Mouse (Mus musculus): ENCODE data around the gene Slc44a5. TPM values are rescaled to one million over a fixed set of nuclear protein-coding genes. Genes with fewer than 3 reads are reported as not detected.

Gene Slc44a5
- polyA plus RNA-seq, 1 experiment from 2014 or later, result 1.4 TPM

DNA sequence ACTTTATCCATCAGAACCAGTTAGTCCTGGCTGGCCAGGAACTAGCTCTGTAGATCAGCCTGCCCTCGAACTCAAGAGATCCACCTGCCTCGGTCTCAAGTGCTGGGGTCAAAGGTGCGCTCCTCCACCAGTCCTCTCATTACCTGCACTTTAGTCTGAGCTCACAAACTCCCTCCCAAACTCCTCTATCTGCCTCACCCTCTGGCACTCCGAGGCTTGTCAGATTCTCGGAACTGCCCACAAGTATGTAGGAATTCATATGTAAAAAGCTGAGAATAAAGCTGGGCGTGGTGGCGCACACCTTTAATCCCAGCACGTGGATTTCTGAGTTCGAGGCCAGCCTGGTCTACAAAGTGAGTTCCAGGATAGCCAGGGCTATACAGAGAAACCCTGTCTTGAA, 32.8 kb upstream of the Slc44a5 start:
- 75% methylated on average over 9 of the region's 9 CpGs for WGBS

DNA sequence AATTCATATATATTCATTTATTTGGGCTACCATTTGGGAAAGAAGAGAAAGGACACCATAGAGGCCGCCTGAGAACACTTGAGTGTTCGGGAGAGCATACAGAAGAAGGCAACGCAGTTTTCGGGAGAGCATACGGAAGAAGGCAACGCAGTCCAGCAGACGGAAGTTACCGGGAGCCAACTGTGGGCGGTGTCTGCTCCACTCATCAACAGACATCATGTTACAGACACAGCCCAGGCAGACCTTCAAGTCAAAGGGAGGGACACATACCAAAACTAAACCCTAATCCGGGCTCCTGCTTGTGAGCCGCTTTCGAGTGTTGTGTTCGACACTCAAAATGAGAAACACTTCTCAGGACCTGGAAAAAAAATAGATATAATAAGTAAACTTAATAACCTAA, 31.6 kb upstream of the Slc44a5 start:
- WGBS, result 79% methylated on average over 13 of the region's 13 CpGs
- Histone ChIP-seq H3K9ac (ENCODE audit: low read length) (no peak overlapping the region), H3K4me2 (ENCODE audit: low read length) (no peak overlapping the region), H3K4me3 (ENCODE audit: control insufficient read depth in 1 of 2, insufficient read depth in 1 of 2, low read depth in 1 of 2, low read length in 2 of 2) (no peak overlapping the region), H3K27me3 (ENCODE audit: control insufficient read depth, insufficient read depth, low read length) (no peaks in the 10 kb centered on the region), H3K9me3 (ENCODE audit: control insufficient read depth, low read length) (no peaks in the 10 kb centered on the region), H3K27ac (replicated peaks in 1 of 2; ENCODE audit: control insufficient read depth in 1 of 2, insufficient read depth in 1 of 2, low read depth in 2 of 2, low read length in 2 of 2) (no peak overlapping the region), H3K4me1 (ENCODE audit: control insufficient read depth in 2 of 2, insufficient read depth in 2 of 2, low read length in 2 of 2) (peaks cover 4 to 26% of the 10 kb centered on the region in 2 experiments), H3K36me3 (ENCODE audit: control insufficient read depth, insufficient read depth, low read length) (peaks cover 53% of the 10 kb centered on the region)
- ATAC-seq (ENCODE audit: insufficient number of reproducible peaks, insufficient read depth, low FRiP score, low read depth), result no peak

More for the DNA sequence above, 32.8 kb upstream of the Slc44a5 start:
- no peaks in the 10 kb centered on the region for H3K9me3 ChIP-seq (ENCODE audit: control insufficient read depth, low read length)
- H3K36me3 ChIP-seq (ENCODE audit: control insufficient read depth, insufficient read depth, low read length), result peaks cover 61% of the 10 kb centered on the region
- H3K4me3 ChIP-seq (ENCODE audit: control insufficient read depth in 1 of 2, insufficient read depth in 1 of 2, low read depth in 1 of 2, low read length in 2 of 2), result no peak overlapping the region
- H3K4me1 ChIP-seq (ENCODE audit: control insufficient read depth in 2 of 2, insufficient read depth in 2 of 2, low read length in 2 of 2), result peaks cover 9 to 27% of the 10 kb centered on the region in 2 experiments
- no peak overlapping the region for H3K4me2 ChIP-seq (ENCODE audit: low read length)
- ATAC-seq (ENCODE audit: insufficient number of reproducible peaks, insufficient read depth, low FRiP score, low read depth), result no peak
- H3K27me3 ChIP-seq (ENCODE audit: control insufficient read depth, insufficient read depth, low read length), result no peaks in the 10 kb centered on the region
- H3K27ac ChIP-seq (replicated peaks in 1 of 2; ENCODE audit: control insufficient read depth in 1 of 2, insufficient read depth in 1 of 2, low read depth in 2 of 2, low read length in 2 of 2), result no peak overlapping the region
- H3K9ac ChIP-seq (ENCODE audit: low read length), result no peak overlapping the region

DNA sequence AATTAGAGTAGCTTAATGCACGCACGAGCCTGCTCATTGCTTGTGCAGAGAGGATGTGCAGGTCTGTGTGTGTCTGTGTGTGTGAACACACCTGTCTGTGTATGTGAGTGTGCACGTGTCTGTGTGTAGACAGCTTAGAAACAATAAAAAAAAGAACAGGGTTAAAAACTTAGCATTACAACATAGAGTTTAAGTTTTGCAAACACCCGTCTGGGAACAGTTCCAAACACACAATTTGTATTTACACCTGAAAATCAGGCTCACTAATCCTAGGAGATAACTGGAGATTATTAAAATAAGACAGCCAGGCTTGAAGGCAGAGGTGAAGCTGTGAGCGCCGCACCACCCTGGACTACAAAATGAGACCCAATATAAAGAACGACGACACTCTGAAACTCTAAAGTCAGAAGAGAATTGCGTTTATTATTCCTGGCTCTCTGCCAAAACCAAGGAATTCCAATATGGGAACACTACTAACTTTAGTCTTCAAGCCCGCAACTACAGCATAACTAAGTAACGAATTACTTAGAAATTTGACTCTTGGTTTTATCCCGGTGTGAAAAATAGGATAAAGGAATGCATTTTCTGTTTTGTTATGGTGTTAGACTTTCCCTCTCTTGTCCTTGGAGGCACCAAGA, 30.1 kb upstream of the Slc44a5 start:
- H3K4me2 ChIP-seq (ENCODE audit: low read length), result peak overlapping the region; percentile 78
- WGBS, result 27% methylated on average over 12 of the region's 12 CpGs
- H3K4me1 ChIP-seq (ENCODE audit: control insufficient read depth in 2 of 2, insufficient read depth in 2 of 2, low read length in 2 of 2), result peaks cover 4 to 26% of the 10 kb centered on the region in 2 experiments
- peak overlapping the region; percentile 37 to 90; a peak in 3 of 4 replicates for H3K27ac ChIP-seq (replicated peaks in 1 of 2; ENCODE audit: control insufficient read depth in 1 of 2, insufficient read depth in 1 of 2, low read depth in 2 of 2, low read length in 2 of 2)
- no peak for ATAC-seq (ENCODE audit: insufficient number of reproducible peaks, insufficient read depth, low FRiP score, low read depth)
- peak overlapping the region; percentile 90 for H3K9ac ChIP-seq (ENCODE audit: low read length)
- no peaks in the 10 kb centered on the region for H3K27me3 ChIP-seq (ENCODE audit: control insufficient read depth, insufficient read depth, low read length)
- peak overlapping the region; percentile 34 to 76 for H3K4me3 ChIP-seq (ENCODE audit: control insufficient read depth in 1 of 2, insufficient read depth in 1 of 2, low read depth in 1 of 2, low read length in 2 of 2)
- H3K9me3 ChIP-seq (ENCODE audit: control insufficient read depth, low read length), result no peaks in the 10 kb centered on the region
- H3K36me3 ChIP-seq (ENCODE audit: control insufficient read depth, insufficient read depth, low read length), result peaks cover 38% of the 10 kb centered on the region

DNA sequence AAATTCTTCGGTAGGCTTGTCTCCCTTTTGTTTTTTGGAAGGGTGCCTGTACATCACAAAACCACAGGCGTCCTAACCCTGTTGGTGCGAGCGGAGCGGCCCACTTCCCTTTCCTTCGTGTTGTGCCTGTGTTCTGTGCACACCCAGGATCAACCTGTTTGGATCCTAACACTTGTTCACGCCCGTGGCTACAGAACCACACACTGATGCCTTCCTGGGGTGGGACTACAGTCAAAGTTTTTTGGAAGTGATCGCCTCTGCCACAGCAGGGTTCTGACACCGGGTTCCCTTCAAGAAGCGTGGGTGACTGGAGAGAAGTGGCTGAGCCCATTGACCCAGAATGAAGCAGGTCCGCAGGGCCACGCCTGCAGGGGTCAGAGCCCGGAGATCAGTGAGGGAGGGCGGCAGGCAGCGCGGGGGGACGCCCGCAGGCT, 29.3 kb upstream of the Slc44a5 start:
- ATAC-seq (ENCODE audit: insufficient number of reproducible peaks, insufficient read depth, low FRiP score, low read depth), result peak; percentile 32
- H3K9ac ChIP-seq (ENCODE audit: low read length), result peak overlapping the region; percentile 90
- peaks cover 30% of the 10 kb centered on the region for H3K36me3 ChIP-seq (ENCODE audit: control insufficient read depth, insufficient read depth, low read length)
- H3K4me1 ChIP-seq (ENCODE audit: control insufficient read depth in 2 of 2, insufficient read depth in 2 of 2, low read length in 2 of 2), result peaks cover 4 to 26% of the 10 kb centered on the region in 2 experiments
- peak overlapping the region; percentile 76 to 85 for H3K4me3 ChIP-seq (ENCODE audit: control insufficient read depth in 1 of 2, insufficient read depth in 1 of 2, low read depth in 1 of 2, low read length in 2 of 2)
- WGBS, result 0% methylated on average over 19 of the region's 19 CpGs
- H3K4me2 ChIP-seq (ENCODE audit: low read length), result peak overlapping the region; percentile 78
- no peaks in the 10 kb centered on the region for H3K27me3 ChIP-seq (ENCODE audit: control insufficient read depth, insufficient read depth, low read length)
- H3K9me3 ChIP-seq (ENCODE audit: control insufficient read depth, low read length), result no peaks in the 10 kb centered on the region
- H3K27ac ChIP-seq (replicated peaks in 1 of 2; ENCODE audit: control insufficient read depth in 1 of 2, insufficient read depth in 1 of 2, low read depth in 2 of 2, low read length in 2 of 2), result peak overlapping the region; percentile 90 to 96

DNA sequence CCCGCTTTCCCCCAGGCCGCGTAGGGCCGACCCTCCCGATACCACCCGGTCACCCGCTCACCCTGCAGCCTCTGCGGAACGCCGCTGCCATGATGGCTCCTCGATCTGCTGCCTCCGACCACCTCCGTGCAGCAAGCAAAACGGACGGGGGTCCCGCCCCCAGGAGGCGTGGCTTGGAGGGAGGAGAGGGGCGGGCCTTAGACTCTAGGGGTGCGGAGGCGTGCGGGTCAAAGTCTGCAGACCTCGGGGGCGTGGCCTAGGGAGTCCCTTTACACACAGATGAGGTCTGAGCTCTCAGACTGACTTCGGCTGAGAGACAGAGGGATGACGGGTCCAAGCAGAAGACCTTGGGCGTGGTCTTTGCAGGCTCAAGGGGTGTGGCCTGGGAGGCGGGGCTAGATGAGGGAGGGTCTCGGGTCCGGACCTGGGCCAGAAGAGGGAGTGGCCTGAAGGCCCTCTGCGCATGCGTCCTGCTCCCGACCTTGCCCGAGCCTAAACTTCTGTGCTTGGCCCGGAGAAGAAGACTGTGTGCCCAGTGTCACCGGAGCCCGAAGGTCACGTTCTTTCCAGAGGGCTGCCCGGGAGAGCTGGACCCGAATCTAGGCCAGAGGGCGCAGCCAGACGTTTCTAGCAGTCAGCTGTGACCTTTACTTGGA, 28.8 kb upstream of the Slc44a5 start, which contains the start of gene Acadm:
TSS of gene Acadm (minus strand) at position 298 of the 656 bp plus-strand sequence.
- H3K4me1 ChIP-seq (ENCODE audit: control insufficient read depth in 2 of 2, insufficient read depth in 2 of 2, low read length in 2 of 2), result peaks cover 4 to 26% of the 10 kb centered on the region in 2 experiments
- peak within 1 kb of the TSS; percentile 78 for H3K4me2 ChIP-seq (ENCODE audit: low read length)
- H3K27me3 ChIP-seq (ENCODE audit: control insufficient read depth, insufficient read depth, low read length), result no peaks in the 10 kb centered on the region
- H3K36me3 ChIP-seq (ENCODE audit: control insufficient read depth, insufficient read depth, low read length), result peaks cover 24% of the 10 kb centered on the region
- peak; percentile 95 for ATAC-seq (ENCODE audit: insufficient number of reproducible peaks, insufficient read depth, low FRiP score, low read depth)
- peak within 1 kb of the TSS; percentile 90 for H3K9ac ChIP-seq (ENCODE audit: low read length)
- peak within 1 kb of the TSS; percentile 76 to 85 for H3K4me3 ChIP-seq (ENCODE audit: control insufficient read depth in 1 of 2, insufficient read depth in 1 of 2, low read depth in 1 of 2, low read length in 2 of 2)
- WGBS, result 0% methylated on average over 40 of the region's 41 CpGs
- H3K27ac ChIP-seq (replicated peaks in 1 of 2; ENCODE audit: control insufficient read depth in 1 of 2, insufficient read depth in 1 of 2, low read depth in 2 of 2, low read length in 2 of 2), result peak within 1 kb of the TSS; percentile 90 to 96
- H3K9me3 ChIP-seq (ENCODE audit: control insufficient read depth, low read length), result no peaks in the 10 kb centered on the region

DNA sequence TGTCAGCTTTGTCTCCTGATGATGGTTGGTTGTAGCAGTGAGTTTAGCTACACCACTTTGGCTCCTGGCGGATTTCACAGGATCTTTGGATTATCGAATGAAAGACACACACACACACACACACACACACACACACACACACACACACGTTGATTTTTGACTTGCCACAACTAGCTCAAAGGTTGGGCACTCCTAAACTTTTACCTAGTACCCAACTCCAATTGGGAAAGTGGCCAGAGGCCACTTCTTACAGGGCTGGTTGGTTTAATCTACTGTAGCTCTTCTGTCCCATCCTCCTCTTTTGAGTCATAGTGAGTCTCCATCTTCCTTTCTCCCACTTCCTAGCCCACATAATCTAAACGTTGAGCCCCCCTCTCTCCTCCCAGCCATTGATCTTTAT, 26.0 kb upstream of the Slc44a5 start:
- no peak for ATAC-seq (ENCODE audit: insufficient number of reproducible peaks, insufficient read depth, low FRiP score, low read depth)
- WGBS, result 62% methylated on average over 4 of the region's 4 CpGs

DNA sequence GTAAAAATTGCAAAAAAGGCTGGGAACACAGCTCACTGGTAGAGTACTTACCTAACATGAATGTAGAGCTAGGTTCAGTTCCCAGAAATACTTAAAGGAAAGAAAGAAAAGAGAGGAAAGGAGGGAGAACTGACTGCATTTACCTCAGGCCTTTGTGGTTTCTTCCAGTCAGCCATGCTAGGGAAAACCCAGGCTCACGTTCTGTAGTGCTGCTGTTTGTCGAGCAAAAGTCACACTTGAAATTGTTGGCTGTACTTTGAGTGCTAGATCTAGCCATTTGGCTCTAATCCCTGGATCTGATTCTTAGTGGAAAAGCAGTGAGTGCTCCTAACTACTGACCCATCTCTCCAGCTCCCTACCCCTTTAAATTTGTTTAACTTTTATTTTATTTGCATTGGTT, 25.1 kb upstream of the Slc44a5 start:
- Histone ChIP-seq H3K36me3 (ENCODE audit: control insufficient read depth, insufficient read depth, low read length) (no peaks in the 10 kb centered on the region), H3K27me3 (ENCODE audit: control insufficient read depth, insufficient read depth, low read length) (no peaks in the 10 kb centered on the region), H3K9ac (ENCODE audit: low read length) (no peak overlapping the region), H3K27ac (replicated peaks in 1 of 2; ENCODE audit: control insufficient read depth in 1 of 2, insufficient read depth in 1 of 2, low read depth in 2 of 2, low read length in 2 of 2) (no peak overlapping the region), H3K9me3 (ENCODE audit: control insufficient read depth, low read length) (0 out of 2 replicates have a peak, but pooled peaks cover 5% of the 10 kb centered on the region), H3K4me2 (ENCODE audit: low read length) (no peak overlapping the region), H3K4me1 (ENCODE audit: control insufficient read depth in 2 of 2, insufficient read depth in 2 of 2, low read length in 2 of 2) (peaks cover under 1 to 6% of the 10 kb centered on the region in 2 experiments; a peak in 2 of 4 replicates), H3K4me3 (ENCODE audit: control insufficient read depth in 1 of 2, insufficient read depth in 1 of 2, low read depth in 1 of 2, low read length in 2 of 2) (no peak overlapping the region)
- 49% methylated on average over 2 of the region's 2 CpGs for WGBS
- no peak for ATAC-seq (ENCODE audit: insufficient number of reproducible peaks, insufficient read depth, low FRiP score, low read depth)

More for the DNA sequence above, 26.0 kb upstream of the Slc44a5 start:
- no peak overlapping the region for H3K4me2 ChIP-seq (ENCODE audit: low read length)
- H3K27ac ChIP-seq (replicated peaks in 1 of 2; ENCODE audit: control insufficient read depth in 1 of 2, insufficient read depth in 1 of 2, low read depth in 2 of 2, low read length in 2 of 2), result no peak overlapping the region
- H3K36me3 ChIP-seq (ENCODE audit: control insufficient read depth, insufficient read depth, low read length), result no peaks in the 10 kb centered on the region
- H3K9me3 ChIP-seq (ENCODE audit: control insufficient read depth, low read length), result 0 out of 2 replicates have a peak, but pooled peaks cover 5% of the 10 kb centered on the region
- peaks cover 2 to 15% of the 10 kb centered on the region in 2 experiments; a peak in 3 of 4 replicates for H3K4me1 ChIP-seq (ENCODE audit: control insufficient read depth in 2 of 2, insufficient read depth in 2 of 2, low read length in 2 of 2)
- no peaks in the 10 kb centered on the region for H3K27me3 ChIP-seq (ENCODE audit: control insufficient read depth, insufficient read depth, low read length)
- H3K4me3 ChIP-seq (ENCODE audit: control insufficient read depth in 1 of 2, insufficient read depth in 1 of 2, low read depth in 1 of 2, low read length in 2 of 2), result no peak overlapping the region
- no peak overlapping the region for H3K9ac ChIP-seq (ENCODE audit: low read length)

All from heart, embryonic 14.5 days (tissue).